Mouse (Mus musculus) ES-Bruce4 (cell line): ENCODE measurements around the gene Igfbp6.

ENCODE experiments used
- EP300 ChIP-seq: IDR thresholded peaks from 2 replicates; pipeline ENCODE4 v1.6.1; 2011; ENCODE audit warnings: low read depth, low read length; ENCODE audit not compliant: insufficient read depth
- POLR2A ChIP-seq: IDR thresholded peaks from one replicate; pipeline ENCODE4 v1.8.1; 2011; ENCODE audit warnings: low read length; ENCODE audit not compliant: insufficient read depth

GRCm38 (mm10) chr15:102144274-102144711, at the start of gene Igfbp6:
- TF ChIP-seq EP300 (no peak), POLR2A (no peak)
